Mouse (Mus musculus): ENCODE measurements at regions not wholly inside any gene's neighbourhood (a gene's known extent, or its start where the extent isn't known, plus 50 kb on each side); places are given as distances from the start of the nearest gene placed in this dataset.

- intact Hi-C loops (cut with DNase I) = loop anchor here (2.0 to 10.0 kb wide), 4 partner anchors 335 to 817 kb away; partner anchors contain the start of gene Pth2r
- peak in 1 of 2 experiments; percentile 31 for DNase-seq (ENCODE audit: low spot score in 2 of 2)
Observed at GRCm38 (mm10) chr1:66099562-66100444, 75.3 kb upstream of the Map2 start.

DNA sequence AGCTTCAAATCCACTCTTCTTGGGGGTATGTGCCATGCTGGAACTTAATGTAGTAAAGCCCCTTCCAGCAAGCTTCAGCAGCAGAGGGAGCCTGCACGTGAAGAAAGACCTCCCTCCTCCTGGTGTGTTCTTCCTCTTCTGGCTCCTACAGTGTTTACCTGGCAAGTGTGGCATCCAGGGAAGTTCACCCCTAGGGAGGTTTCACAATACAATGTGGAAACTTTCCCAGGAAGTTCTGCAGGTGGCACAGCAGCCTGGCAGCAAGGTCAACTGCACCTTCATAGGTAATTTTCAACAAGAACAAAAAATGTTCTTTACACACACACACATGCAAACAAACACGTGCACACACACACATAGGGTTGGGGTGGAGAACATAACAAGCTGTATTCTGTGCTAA, 73.7 kb upstream of the Map2 start:
- no peak for DNase-seq (ENCODE audit: low spot score in 2 of 2)

GRCm38 (mm10) chr1:66104493-66104892, 70.6 kb upstream of the Map2 start:
- intact Hi-C loops (cut with DNase I) = loop anchor here (10.0 kb wide), 2 partner anchors 330 to 370 kb away; no protein-coding TSS in a partner anchor
- DNase-seq (ENCODE audit: low spot score in 2 of 2) = peak; percentile 21 to 51

More for the DNA sequence above, 73.7 kb upstream of the Map2 start:
- intact Hi-C loops (cut with DNase I) = loop anchor here (2.0 to 10.0 kb wide), 3 partner anchors 333 to 819 kb away; partner anchors contain the start of gene Pth2r

GRCm38 (mm10) chr1:66105206-66105605, 69.9 kb upstream of the Map2 start:
- intact Hi-C loops (cut with DNase I) = loop anchor here (5.0 to 10.0 kb wide), 3 partner anchors 302 to 370 kb away; no protein-coding TSS in a partner anchor
- DNase-seq (ENCODE audit: low spot score in 2 of 2) = no peak

DNA sequence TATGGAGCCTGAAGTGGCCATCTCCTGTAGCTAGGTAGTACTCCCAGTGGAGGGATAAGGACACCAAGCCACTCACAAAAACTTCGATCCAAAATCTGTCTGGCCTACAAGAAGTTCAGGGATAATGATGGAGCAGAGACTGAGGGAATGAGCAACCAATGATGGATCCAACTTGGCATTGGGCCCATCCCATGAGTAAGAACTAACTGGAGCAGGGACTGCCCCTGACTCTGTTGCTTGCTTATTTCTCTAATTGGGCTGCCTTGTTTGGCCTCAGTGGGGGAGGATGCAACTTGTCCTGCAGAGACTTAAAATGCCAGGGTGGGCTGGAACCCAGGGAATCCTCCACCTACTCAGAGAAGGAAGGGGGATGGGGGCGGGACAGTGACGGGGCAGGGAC, 67.0 kb upstream of the Map2 start:
- intact Hi-C loops (cut with DNase I) = loop anchor here (5.0 to 10.0 kb wide), 3 partner anchors 299 to 367 kb away; no protein-coding TSS in a partner anchor
- peak in 1 of 2 experiments; percentile 14 for DNase-seq (ENCODE audit: low spot score in 2 of 2)

- intact Hi-C loops (cut with DNase I) = loop anchor here (5.0 kb wide), 1 partner anchor 543 kb away; no protein-coding TSS in a partner anchor
- no peak for DNase-seq (ENCODE audit: low spot score in 2 of 2)
Observed at GRCm38 (mm10) chr1:66113916-66114315, 61.2 kb upstream of the Map2 start.

DNA sequence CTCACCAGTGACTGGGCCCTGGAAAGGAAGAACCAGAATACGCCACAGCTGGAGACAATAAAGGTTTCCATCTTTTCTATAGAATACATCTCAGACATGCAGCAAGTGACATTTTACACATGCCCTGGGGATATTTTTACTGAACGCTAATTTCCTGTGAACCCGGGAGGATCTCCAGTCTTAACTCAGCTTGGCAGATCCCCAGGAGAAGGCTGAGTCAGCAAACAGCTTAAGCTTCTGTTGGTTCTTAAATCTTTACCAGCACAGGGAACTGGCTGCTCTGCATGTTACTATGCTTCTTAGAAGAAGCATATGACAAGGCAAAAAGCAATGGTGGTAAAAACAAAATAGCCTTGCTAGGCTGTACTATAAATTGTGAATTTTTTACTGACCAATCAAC, 59.7 kb upstream of the Map2 start:
- intact Hi-C loops (cut with DNase I) = no loop called here
- DNase-seq (ENCODE audit: low spot score in 2 of 2) = peak; percentile 25 to 49
